ENCODE assay signal across 8 mouse cellular contexts in genomic region chr10:51590139-51590574, GRCm38 (mm10). TPM values are rescaled to one million over a fixed set of nuclear protein-coding genes. Genes with fewer than 3 reads are reported as not detected.
DNase-seq lines count a peak whose midpoint lies in the region; ATAC-seq lines count a peak whose summit lies in the region.

Gene Fam162b, minus strand, starts transcription at chr10:51590517.

- peaks cover 4% of the 10 kb centered on the region; the same call in 1 of the 2 replicates for H3K4me1 ChIP-seq in heart, embryonic 10.5 days
- H3K4me1 ChIP-seq in intestine, embryonic 14.5 days (replicated peaks; ENCODE audit: control insufficient read depth, insufficient read depth, low read length), result peaks cover 3% of the 10 kb centered on the region; the same call in 1 of the 2 replicates
- H3K4me1 ChIP-seq in midbrain, embryonic 15.5 days, result peaks cover 7% of the 10 kb centered on the region

- ATAC-seq in intestine, embryonic 14.5 days (replicated peaks; ENCODE audit: low FRiP score, low TSS enrichment, low read depth), result peak; percentile 58
- ATAC-seq in midbrain, embryonic 15.5 days (replicated peaks), result 0 out of 2 replicates have a peak, but pooled peaks have one; percentile 17

- WGBS in heart, embryonic 10.5 days, result 5% methylated on average over 19 of the region's 19 CpGs
- WGBS in intestine, embryonic 14.5 days, result 4% methylated on average over 19 of the region's 19 CpGs
- under 1% methylated on average over 19 of the region's 19 CpGs for WGBS in midbrain, embryonic 15.5 days

- no peaks in the 10 kb centered on the region for H3K36me3 ChIP-seq in heart, embryonic 10.5 days
- no peaks in the 10 kb centered on the region for H3K36me3 ChIP-seq in intestine, embryonic 14.5 days (ENCODE audit: control insufficient read depth, insufficient read depth, low read length)
- no peaks in the 10 kb centered on the region for H3K36me3 ChIP-seq in midbrain, embryonic 15.5 days (replicated peaks)

- peak within 1 kb of the TSS; percentile 77 for H3K4me2 ChIP-seq in intestine, embryonic 14.5 days (ENCODE audit: low read length)
- H3K4me2 ChIP-seq in midbrain, embryonic 15.5 days, result peak within 1 kb of the TSS; percentile 60

- H3K27me3 ChIP-seq in heart, embryonic 10.5 days (ENCODE audit: insufficient read depth, poor library complexity, severe bottlenecking), result peaks cover 23% of the 10 kb centered on the region
- H3K27me3 ChIP-seq in intestine, embryonic 14.5 days (replicated peaks; ENCODE audit: control insufficient read depth, insufficient read depth, low read length), result no peaks in the 10 kb centered on the region
- H3K27me3 ChIP-seq in midbrain, embryonic 15.5 days (replicated peaks), result 0 out of 2 replicates have a peak, but pooled peaks cover 12% of the 10 kb centered on the region

- DNase-seq in heart, embryonic 10.5 days (ENCODE audit: low spot score), result peak; percentile 74
- no peak for DNase-seq in heart, postnatal 4 days
- DNase-seq in embryo, embryonic 9.5 days (ENCODE audit: extremely low spot score), result peak; percentile 49
- DNase-seq in intestine, embryonic 14.5 days (ENCODE audit: low spot score), result peak; percentile 57
- DNase-seq in ovary, adult 18-20 months (ENCODE audit: low spot score), result no peak
- DNase-seq in right cerebral cortex, postnatal 4 days, result no peak
- no peak for DNase-seq in urinary bladder, postnatal 14 days (ENCODE audit: low spot score)

- H3K27ac ChIP-seq in heart, embryonic 10.5 days, result no peak within 1 kb of the TSS
- H3K27ac ChIP-seq in intestine, embryonic 14.5 days (ENCODE audit: low read depth), result no peak within 1 kb of the TSS
- no peak within 1 kb of the TSS for H3K27ac ChIP-seq in midbrain, embryonic 15.5 days

- H3K9me3 ChIP-seq in heart, embryonic 10.5 days, result no peaks in the 10 kb centered on the region
- no peaks in the 10 kb centered on the region for H3K9me3 ChIP-seq in intestine, embryonic 14.5 days (ENCODE audit: control insufficient read depth, low read length)
- no peaks in the 10 kb centered on the region for H3K9me3 ChIP-seq in midbrain, embryonic 15.5 days

- 0 out of 2 replicates have a peak within 1 kb of the TSS, but pooled peaks have one; percentile 25 for H3K9ac ChIP-seq in intestine, embryonic 14.5 days (ENCODE audit: low read length)
- no peak within 1 kb of the TSS for H3K9ac ChIP-seq in midbrain, embryonic 15.5 days

- H3K4me3 ChIP-seq in heart, embryonic 10.5 days, result peak within 1 kb of the TSS; percentile 54
- H3K4me3 ChIP-seq in intestine, embryonic 14.5 days (ENCODE audit: low read depth, low read length), result peak within 1 kb of the TSS; percentile 30
- peak within 1 kb of the TSS; percentile 31 for H3K4me3 ChIP-seq in midbrain, embryonic 15.5 days

RNA-seq across cellular contexts. Expression of gene Fam162b, which starts in this region (rescaled TPM):
- polyA plus RNA-seq in heart, embryonic 10.5 days (2016; fragmentation: Nextera tagmentation; extraction: Ambion mirVana), result 0.32 and 2.5 TPM in 2 replicates
- total RNA-seq in heart, postnatal 4 days (2021), result not detected
- 23.5 and 28.8 TPM in 2 replicates for polyA plus RNA-seq in intestine, embryonic 14.5 days (2014; fragmentation: Nextera tagmentation; extraction: Ambion mirVana)
- 2.5 and 2.9 TPM in 2 replicates for polyA plus RNA-seq in midbrain, embryonic 15.5 days (2015; fragmentation: Nextera tagmentation; extraction: Ambion mirVana)

Comparison
In these comparisons a context has a peak if more than half of its experiments do, and no peak if none do; other contexts are left out.
1. DNase-seq: peak in heart, embryonic 10.5 days (single experiment), embryo, embryonic 9.5 days (single experiment) and intestine, embryonic 14.5 days (single experiment); none in heart, postnatal 4 days (single experiment), ovary, adult 18-20 months (single experiment), right cerebral cortex, postnatal 4 days (single experiment) and urinary bladder, postnatal 14 days (single experiment).
2. Peak in every context shown above with its lines, with median percentiles within 50 percentile points of each other: H3K4me3 ChIP-seq.